7 mouse cellular contexts compared by ENCODE assay signal in the genomic region with DNA sequence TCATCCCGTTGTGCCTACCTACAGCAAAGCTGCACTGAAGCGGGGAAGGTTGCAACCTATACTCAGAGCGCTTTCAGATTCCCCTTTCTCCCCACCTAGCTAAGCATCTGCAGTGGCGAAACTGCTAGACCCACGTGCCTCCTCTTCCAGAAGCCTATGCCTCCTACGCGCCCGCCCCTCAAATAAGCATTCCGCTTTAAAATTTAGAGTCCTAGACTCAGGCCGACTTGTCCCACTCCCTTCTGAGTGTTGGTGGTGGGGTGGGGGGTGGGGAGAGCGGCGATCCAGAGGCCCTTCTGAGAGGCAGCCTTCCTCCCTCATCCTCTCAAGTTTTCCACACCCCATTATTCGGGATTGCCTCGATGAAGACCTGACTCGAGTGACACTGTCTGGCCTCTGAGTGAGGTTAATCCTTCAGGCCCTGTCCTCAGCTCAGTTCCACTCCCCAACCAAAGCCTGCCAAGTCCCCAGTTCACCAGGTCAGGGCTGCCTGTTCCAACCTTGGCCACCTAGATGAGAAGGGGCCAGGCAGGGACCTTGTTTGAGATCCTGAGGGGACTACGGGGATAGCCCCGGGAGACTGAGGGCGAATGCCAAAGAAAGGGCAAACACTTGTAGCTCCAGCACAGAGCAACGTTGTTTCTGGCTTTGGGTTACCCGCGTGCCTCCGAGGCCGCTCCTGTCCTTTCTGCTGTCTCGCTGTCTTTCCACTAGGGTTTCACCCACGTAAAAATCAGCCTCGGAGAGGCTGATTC. TPM values are rescaled to one million over a fixed set of nuclear protein-coding genes. Genes with fewer than 3 reads are reported as not detected.
A peak's percentile ranks its signal among the peaks of the same experiment; 100 is the strongest.
DNase-seq lines count a peak whose midpoint lies in the region; ATAC-seq and TF ChIP-seq lines count a peak whose summit lies in the region.

No protein-coding gene starts in this region.

- H3K4me2 ChIP-seq in lung, embryonic 14.5 days: peak overlapping the region; percentile 71
- peak overlapping the region; percentile 87 for H3K4me2 ChIP-seq in limb, embryonic 13.5 days (replicated peaks)
- H3K4me2 ChIP-seq in stomach, embryonic 14.5 days (replicated peaks; ENCODE audit: low read depth, low read length): peak overlapping the region; percentile 68

- peak overlapping the region; percentile 32 for H3K4me3 ChIP-seq in lung, embryonic 14.5 days (ENCODE audit: low read depth, low read length)
- peak overlapping the region; percentile 76 for H3K4me3 ChIP-seq in forebrain, embryonic 10.5 days
- peak overlapping the region; percentile 67 for H3K4me3 ChIP-seq in limb, embryonic 13.5 days
- peak overlapping the region; percentile 26; the same call in 1 of the 2 replicates for H3K4me3 ChIP-seq in stomach, embryonic 14.5 days (ENCODE audit: low read depth, low read length)

- H3K4me1 ChIP-seq in lung, embryonic 14.5 days (ENCODE audit: insufficient read depth): peaks cover 45% of the 10 kb centered on the region
- H3K4me1 ChIP-seq in forebrain, embryonic 10.5 days: peaks cover 89% of the 10 kb centered on the region
- H3K4me1 ChIP-seq in limb, embryonic 13.5 days: peaks cover 85% of the 10 kb centered on the region
- peaks cover 47% of the 10 kb centered on the region for H3K4me1 ChIP-seq in stomach, embryonic 14.5 days (ENCODE audit: control insufficient read depth, insufficient read depth, low read length)

- peaks cover 22% of the 10 kb centered on the region for H3K27me3 ChIP-seq in lung, embryonic 14.5 days (ENCODE audit: insufficient read depth, low read length)
- H3K27me3 ChIP-seq in forebrain, embryonic 10.5 days (ENCODE audit: poor library complexity, severe bottlenecking): peaks cover 31% of the 10 kb centered on the region
- H3K27me3 ChIP-seq in limb, embryonic 13.5 days: no peaks in the 10 kb centered on the region
- no peaks in the 10 kb centered on the region for H3K27me3 ChIP-seq in stomach, embryonic 14.5 days (ENCODE audit: control insufficient read depth, insufficient read depth, low read length)

- peak; percentile 38 for DNase-seq in lung, embryonic 14.5 days
- DNase-seq in lung, adult 18-20 months: no peak
- no peak for DNase-seq in forebrain, embryonic 10.5 days (ENCODE audit: extremely low spot score, low spot score)
- no peak for DNase-seq in adrenal gland, adult 2 months

- no peak for TF ChIP-seq CTCF in lung, embryonic 14.5 days (IDR thresholded peaks at IDR 0.05; ENCODE audit: low read depth)

- H3K27ac ChIP-seq in lung, embryonic 14.5 days (ENCODE audit: low read depth): 0 out of 2 replicates have a peak overlapping the region, but pooled peaks have one; percentile 1
- H3K27ac ChIP-seq in forebrain, embryonic 10.5 days: peak overlapping the region; percentile 95
- H3K27ac ChIP-seq in limb, embryonic 13.5 days: peak overlapping the region; percentile 95
- no peak overlapping the region for H3K27ac ChIP-seq in stomach, embryonic 14.5 days (ENCODE audit: low read length)

- 6% methylated on average over 26 of the region's 26 CpGs for WGBS in lung, embryonic 14.5 days
- under 1% methylated on average over 26 of the region's 26 CpGs for WGBS in forebrain, embryonic 10.5 days
- WGBS in limb, embryonic 13.5 days: 2% methylated on average over 26 of the region's 26 CpGs
- 5% methylated on average over 26 of the region's 26 CpGs for WGBS in stomach, embryonic 14.5 days

- no peak for ATAC-seq in lung, embryonic 14.5 days (ENCODE audit: insufficient read depth)
- ATAC-seq in limb, embryonic 13.5 days (ENCODE audit: low FRiP score, low read depth): no peak
- ATAC-seq in stomach, embryonic 14.5 days (ENCODE audit: insufficient number of reproducible peaks, insufficient read depth, low FRiP score, low read depth): no peak
- ATAC-seq in megakaryocyte-erythroid progenitor cell, adult 5-6 weeks (replicated peaks; ENCODE audit: low FRiP score, low TSS enrichment, poor library complexity, severe bottlenecking): no peak

- peak overlapping the region; percentile 50 for H3K9ac ChIP-seq in lung, embryonic 14.5 days
- H3K9ac ChIP-seq in limb, embryonic 13.5 days: peak overlapping the region; percentile 82
- H3K9ac ChIP-seq in stomach, embryonic 14.5 days (replicated peaks; ENCODE audit: low read depth, low read length): peak overlapping the region; percentile 14; the same call in 1 of the 2 replicates

- H3K9me3 ChIP-seq in lung, embryonic 14.5 days (ENCODE audit: low read depth, low read length): no peaks in the 10 kb centered on the region
- no peaks in the 10 kb centered on the region for H3K9me3 ChIP-seq in forebrain, embryonic 10.5 days
- H3K9me3 ChIP-seq in limb, embryonic 13.5 days: no peaks in the 10 kb centered on the region
- H3K9me3 ChIP-seq in stomach, embryonic 14.5 days (ENCODE audit: control insufficient read depth, low read depth, low read length): no peaks in the 10 kb centered on the region

- peaks cover 9% of the 10 kb centered on the region; the same call in 1 of the 2 replicates for H3K36me3 ChIP-seq in lung, embryonic 14.5 days (ENCODE audit: insufficient read depth)
- peaks cover 34% of the 10 kb centered on the region for H3K36me3 ChIP-seq in forebrain, embryonic 10.5 days (replicated peaks)
- peaks cover 17% of the 10 kb centered on the region for H3K36me3 ChIP-seq in limb, embryonic 13.5 days
- peaks cover 7% of the 10 kb centered on the region for H3K36me3 ChIP-seq in stomach, embryonic 14.5 days (ENCODE audit: control insufficient read depth, insufficient read depth, low read length)

RNA-seq across cellular contexts. Expression of gene Crabp2, which starts 1.2 kb away (rescaled TPM):
- polyA plus RNA-seq in lung, embryonic 14.5 days (2014; fragmentation: Nextera tagmentation; extraction: Ambion mirVana): 7.7 and 10.3 TPM in 2 replicates
- polyA plus RNA-seq in forebrain, embryonic 10.5 days (2016; fragmentation: Nextera tagmentation; extraction: Ambion mirVana): 834 and 866 TPM in 2 replicates
- polyA plus RNA-seq in limb, embryonic 13.5 days (2015; fragmentation: Nextera tagmentation; extraction: Ambion mirVana): 518 and 520 TPM in 2 replicates
- 30.7 and 44.1 TPM in 2 replicates for polyA plus RNA-seq in stomach, embryonic 14.5 days (2014; fragmentation: Nextera tagmentation; extraction: Ambion mirVana)
- 2.8 TPM in 1 of 2 replicates, not detected in the other for total RNA-seq in megakaryocyte-erythroid progenitor cell, adult 5-6 weeks (2014; fragmentation: Nextera tagmentation)
- 1.2 TPM in 1 of 2 replicates, not detected in the other for total RNA-seq in megakaryocyte-erythroid progenitor cell, adult 5-6 weeks (2017)
- under 1 TPM; 0.52 to 0.72 TPM for total RNA-seq in adrenal gland, adult 2 months (2021)
- 0.47 TPM in 1 of 2 replicates, not detected in the other for polyA plus RNA-seq in adrenal gland, adult 2 months (2012; rRNA removed)

RNA-seq across cellular contexts. Expression of gene Rrnad1, which starts 16.7 kb away (rescaled TPM):
- 16.4 and 19.6 TPM in 2 replicates for polyA plus RNA-seq in lung, embryonic 14.5 days (2014; fragmentation: Nextera tagmentation; extraction: Ambion mirVana)
- polyA plus RNA-seq in forebrain, embryonic 10.5 days (2016; fragmentation: Nextera tagmentation; extraction: Ambion mirVana): 19.1 and 22.8 TPM in 2 replicates
- 22.3 and 23.6 TPM in 2 replicates for polyA plus RNA-seq in limb, embryonic 13.5 days (2015; fragmentation: Nextera tagmentation; extraction: Ambion mirVana)
- 17.9 and 20.0 TPM in 2 replicates for polyA plus RNA-seq in stomach, embryonic 14.5 days (2014; fragmentation: Nextera tagmentation; extraction: Ambion mirVana)
- total RNA-seq in megakaryocyte-erythroid progenitor cell, adult 5-6 weeks (2014; fragmentation: Nextera tagmentation): 26.9 and 34.3 TPM in 2 replicates
- 4.1 and 10.0 TPM in 2 replicates for total RNA-seq in megakaryocyte-erythroid progenitor cell, adult 5-6 weeks (2017)
- 10 to 100 TPM; 13.1 to 16.3 TPM for total RNA-seq in adrenal gland, adult 2 months (2021)
- 41.5 and 44.6 TPM in 2 replicates for polyA plus RNA-seq in adrenal gland, adult 2 months (2012; rRNA removed)

RNA-seq across cellular contexts. Expression of gene Isg20l2, which starts 17.1 kb away (rescaled TPM):
- polyA plus RNA-seq in lung, embryonic 14.5 days (2014; fragmentation: Nextera tagmentation; extraction: Ambion mirVana): 44.0 and 50.5 TPM in 2 replicates
- 87.7 and 88.3 TPM in 2 replicates for polyA plus RNA-seq in forebrain, embryonic 10.5 days (2016; fragmentation: Nextera tagmentation; extraction: Ambion mirVana)
- polyA plus RNA-seq in limb, embryonic 13.5 days (2015; fragmentation: Nextera tagmentation; extraction: Ambion mirVana): 65.5 and 66.7 TPM in 2 replicates
- 31.9 and 35.4 TPM in 2 replicates for polyA plus RNA-seq in stomach, embryonic 14.5 days (2014; fragmentation: Nextera tagmentation; extraction: Ambion mirVana)
- total RNA-seq in megakaryocyte-erythroid progenitor cell, adult 5-6 weeks (2014; fragmentation: Nextera tagmentation): 65.1 and 78.0 TPM in 2 replicates
- 60.4 and 61.7 TPM in 2 replicates for total RNA-seq in megakaryocyte-erythroid progenitor cell, adult 5-6 weeks (2017)
- total RNA-seq in adrenal gland, adult 2 months (2021): 10 to 100 TPM; 16.3 to 21.4 TPM
- 9.4 and 9.7 TPM in 2 replicates for polyA plus RNA-seq in adrenal gland, adult 2 months (2012; rRNA removed)

RNA-seq across cellular contexts. Expression of gene Nes, which starts 23.6 kb away (rescaled TPM):
- polyA plus RNA-seq in lung, embryonic 14.5 days (2014; fragmentation: Nextera tagmentation; extraction: Ambion mirVana): 24.6 and 27.1 TPM in 2 replicates
- 81.2 and 86.9 TPM in 2 replicates for polyA plus RNA-seq in forebrain, embryonic 10.5 days (2016; fragmentation: Nextera tagmentation; extraction: Ambion mirVana)
- 30.5 and 32.8 TPM in 2 replicates for polyA plus RNA-seq in limb, embryonic 13.5 days (2015; fragmentation: Nextera tagmentation; extraction: Ambion mirVana)
- 10.5 and 10.6 TPM in 2 replicates for polyA plus RNA-seq in stomach, embryonic 14.5 days (2014; fragmentation: Nextera tagmentation; extraction: Ambion mirVana)
- not detected in 2 replicates for total RNA-seq in megakaryocyte-erythroid progenitor cell, adult 5-6 weeks (2014; fragmentation: Nextera tagmentation)
- 0.84 TPM in 1 of 2 replicates, not detected in the other for total RNA-seq in megakaryocyte-erythroid progenitor cell, adult 5-6 weeks (2017)
- 1 to 10 TPM; 7.0 to 9.2 TPM for total RNA-seq in adrenal gland, adult 2 months (2021)
- polyA plus RNA-seq in adrenal gland, adult 2 months (2012; rRNA removed): 3.5 and 7.0 TPM in 2 replicates

RNA-seq across cellular contexts. Expression of gene Mrpl24, which starts 27.9 kb away (rescaled TPM):
- 64.8 and 65.5 TPM in 2 replicates for polyA plus RNA-seq in lung, embryonic 14.5 days (2014; fragmentation: Nextera tagmentation; extraction: Ambion mirVana)
- polyA plus RNA-seq in forebrain, embryonic 10.5 days (2016; fragmentation: Nextera tagmentation; extraction: Ambion mirVana): 71.4 and 74.8 TPM in 2 replicates
- polyA plus RNA-seq in limb, embryonic 13.5 days (2015; fragmentation: Nextera tagmentation; extraction: Ambion mirVana): 66.5 and 73.9 TPM in 2 replicates
- 73.5 and 75.5 TPM in 2 replicates for polyA plus RNA-seq in stomach, embryonic 14.5 days (2014; fragmentation: Nextera tagmentation; extraction: Ambion mirVana)
- total RNA-seq in megakaryocyte-erythroid progenitor cell, adult 5-6 weeks (2014; fragmentation: Nextera tagmentation): 147 and 201 TPM in 2 replicates
- 116 and 118 TPM in 2 replicates for total RNA-seq in megakaryocyte-erythroid progenitor cell, adult 5-6 weeks (2017)
- 100 to 1,000 TPM; 114 to 120 TPM for total RNA-seq in adrenal gland, adult 2 months (2021)
- 15.1 and 18.0 TPM in 2 replicates for polyA plus RNA-seq in adrenal gland, adult 2 months (2012; rRNA removed)

Comparison
In these comparisons a context has a peak if more than half of its experiments do, and no peak if none do; other contexts are left out.
1. H3K4me3 ChIP-seq: peak in every context shown above with its lines; median percentile 76 in forebrain, embryonic 10.5 days; 67 in limb, embryonic 13.5 days; 32 in lung, embryonic 14.5 days; 26 in stomach, embryonic 14.5 days.
2. H3K9ac ChIP-seq: peak in every context shown above with its lines; median percentile 82 in limb, embryonic 13.5 days; 50 in lung, embryonic 14.5 days; 14 in stomach, embryonic 14.5 days.
3. RNA of gene Crabp2, which starts 1.2 kb away (polyA plus RNA-seq): 834 to 866 TPM in forebrain, embryonic 10.5 days and 518 to 520 TPM in limb, embryonic 13.5 days; 30.7 to 44.1 TPM in stomach, embryonic 14.5 days, 7.7 to 10.3 TPM in lung, embryonic 14.5 days and 0.47 TPM in adrenal gland, adult 2 months; every median in the first group is over 10 times any median in the second.
4. Peak in every context shown above with its lines, with median percentiles within 50 percentile points of each other: H3K4me2 ChIP-seq.